Mouse (Mus musculus): ENCODE results near the gene Zbtb2. TPM values are rescaled to one million over a fixed set of nuclear protein-coding genes. Genes with fewer than 3 reads are reported as not detected.
"Not testable (repeated sequence)": the region's sequence is repeated elsewhere in the genome, so short reads cannot be mapped to it uniquely, and the experiment has no call there.

Zbtb2 gene
- 15.7 and 16.0 TPM in 2 replicates for polyA plus RNA-seq (2015; fragmentation: Nextera tagmentation; extraction: Ambion mirVana)

DNA sequence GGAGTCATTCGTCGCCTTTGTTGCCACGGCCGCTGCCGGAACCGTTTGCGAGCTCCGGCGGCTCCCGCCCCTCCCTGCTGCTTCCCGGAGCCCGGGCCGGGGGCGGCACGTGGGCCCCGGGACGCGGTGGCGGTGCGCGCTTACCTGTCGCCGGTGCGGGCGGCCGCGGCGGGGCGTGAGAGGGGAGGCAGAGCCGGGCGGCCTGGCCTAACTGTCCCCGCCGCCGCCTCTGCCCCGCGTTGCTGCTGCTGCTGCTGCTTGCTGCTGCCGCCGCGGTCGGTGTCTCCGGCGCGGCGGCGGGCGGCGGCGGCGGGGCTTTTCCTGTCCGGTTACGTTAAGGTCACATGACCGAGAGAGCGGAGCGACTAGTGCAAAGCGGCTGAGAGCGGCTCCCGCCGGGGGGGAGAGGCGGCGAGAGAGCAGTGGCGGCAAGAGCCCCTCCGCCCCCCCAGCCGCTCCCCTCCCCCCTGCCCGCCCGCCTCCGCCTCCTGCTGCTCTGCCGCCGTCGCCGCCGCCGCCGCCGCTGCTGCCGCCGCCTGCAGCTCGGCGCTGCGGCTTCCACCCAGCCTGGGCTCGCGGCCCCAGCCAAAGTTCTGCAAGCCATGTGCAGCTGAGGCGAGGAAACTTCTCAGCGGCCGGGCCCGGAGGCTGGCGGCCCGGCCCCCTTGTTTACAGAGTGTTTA is at the start of gene Zbtb2:
Gene Zbtb2 (minus strand): TSS at position 408 of the 683 bp plus-strand sequence.
- Histone ChIP-seq H3K27ac (peak within 1 kb of the TSS; percentile 100), H3K4me1 (replicated peaks) (peaks cover 47% of the 10 kb centered on the region), H3K4me3 (peak within 1 kb of the TSS; percentile 98), H3K36me3 (0 out of 2 replicates have a peak, but pooled peaks cover under 1% of the 10 kb centered on the region), H3K27me3 (no peaks in the 10 kb centered on the region), H3K9me3 (no peaks in the 10 kb centered on the region), H3K9ac (peak within 1 kb of the TSS; percentile 99), H3K4me2 (peak within 1 kb of the TSS; percentile 94)
- WGBS, result under 1% methylated on average over 56 of the region's 87 CpGs
- peak; percentile 5 for ATAC-seq (ENCODE audit: low FRiP score)

- Histone ChIP-seq H3K36me3 (peaks cover 25% of the 10 kb centered on the region), H3K27me3 (no peaks in the 10 kb centered on the region), H3K9ac (no peak overlapping the region), H3K4me1 (replicated peaks) (peaks cover 22% of the 10 kb centered on the region), H3K27ac (no peak overlapping the region), H3K4me3 (no peak overlapping the region), H3K9me3 (no peaks in the 10 kb centered on the region), H3K4me2 (no peak overlapping the region)
- ATAC-seq (ENCODE audit: low FRiP score), result no peak
- WGBS, result 88% methylated on average over 3 of the region's 3 CpGs
Observed at GRCm38 (mm10) chr10:4435416-4435815, 47.5 kb upstream of the Zbtb2 start.

- Histone ChIP-seq H3K4me2 (peak overlapping the region; percentile 60), H3K4me1 (replicated peaks) (peaks cover 23% of the 10 kb centered on the region)
- H3K36me3 ChIP-seq; H3K4me3 ChIP-seq; H3K9ac ChIP-seq; ATAC-seq (ENCODE audit: low FRiP score); H3K27ac ChIP-seq; H3K27me3 ChIP-seq; H3K9me3 ChIP-seq: not testable (repeated sequence)
- WGBS, result 93% methylated on average over 2 of the region's 2 CpGs
Observed at GRCm38 (mm10) chr10:4433871-4434270, 46.0 kb upstream of the Zbtb2 start.

- 12% methylated on average over 19 of the region's 19 CpGs for WGBS
- ATAC-seq (ENCODE audit: low FRiP score), result 0 out of 2 replicates have a peak, but pooled peaks have one; percentile 0
- H3K9ac ChIP-seq, result peak overlapping the region; percentile 77
- peaks cover 23% of the 10 kb centered on the region for H3K4me1 ChIP-seq (replicated peaks)
- H3K27ac ChIP-seq, result peak overlapping the region; percentile 87
- no peaks in the 10 kb centered on the region for H3K27me3 ChIP-seq
- peaks cover 3% of the 10 kb centered on the region for H3K36me3 ChIP-seq
- peak overlapping the region; percentile 60 for H3K4me2 ChIP-seq
- no peaks in the 10 kb centered on the region for H3K9me3 ChIP-seq
- H3K4me3 ChIP-seq, result peak overlapping the region; percentile 67
Observed at GRCm38 (mm10) chr10:4432996-4433755, 45.3 kb upstream of the Zbtb2 start.

DNA sequence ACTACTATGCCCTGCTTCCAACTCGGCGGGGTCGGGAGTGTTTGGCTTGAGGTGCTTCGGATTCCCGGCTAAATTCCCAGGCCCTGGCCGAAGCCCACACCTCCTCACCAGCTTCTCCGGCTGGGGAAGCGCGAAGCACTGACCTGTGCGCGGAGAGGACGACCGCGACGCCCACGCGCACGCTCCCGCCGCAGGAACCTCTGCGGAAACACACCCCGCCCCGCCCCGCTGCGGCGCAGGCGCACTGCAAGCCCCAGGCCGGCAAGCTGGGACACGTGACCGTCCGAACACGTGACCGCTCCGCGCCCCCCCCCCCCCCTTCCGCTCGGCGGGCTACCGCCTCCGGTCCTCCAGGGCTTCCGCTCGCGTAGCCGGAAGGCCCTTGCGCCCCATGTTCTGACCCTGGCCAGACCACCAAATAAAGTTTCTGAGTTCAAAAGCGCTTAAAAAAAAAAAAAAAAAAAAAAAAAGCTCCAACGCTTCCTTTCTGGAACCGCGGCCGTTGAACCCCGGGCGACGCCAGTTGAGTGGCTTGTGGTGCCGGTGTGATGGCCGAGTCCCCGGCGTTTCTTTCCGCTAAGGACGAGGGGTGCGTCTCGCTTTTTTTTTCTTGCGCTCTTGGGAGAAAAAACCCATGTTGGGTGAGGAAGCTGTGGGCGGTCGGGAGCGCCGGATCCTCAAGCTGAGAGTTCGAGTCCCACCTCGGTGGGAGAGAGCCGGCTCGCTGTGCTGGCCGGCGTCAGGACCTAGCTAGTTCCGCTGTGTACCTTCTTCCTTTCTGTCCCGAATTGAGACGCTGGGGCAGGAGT is 44.4 kb upstream of the Zbtb2 start, which contains the start of the genes Rmnd1 and Armt1:
Gene Rmnd1 (minus strand): TSS at position 266 of the 809 bp plus-strand sequence.
Gene Armt1 (plus strand): TSS at position 345 of the 809 bp plus-strand sequence.
- Histone ChIP-seq H3K9me3 (no peaks in the 10 kb centered on the region), H3K27ac (peak within 1 kb of the TSS; percentile 87), H3K4me2 (peak within 1 kb of the TSS; percentile 76), H3K9ac (peak within 1 kb of the TSS; percentile 84), H3K36me3 (peaks cover 6% of the 10 kb centered on the region), H3K4me3 (peak within 1 kb of the TSS; percentile 67), H3K4me1 (replicated peaks) (peaks cover 23% of the 10 kb centered on the region), H3K27me3 (no peaks in the 10 kb centered on the region)
- under 1% methylated on average over 66 of the region's 75 CpGs for WGBS
- peak; percentile 96 for ATAC-seq (ENCODE audit: low FRiP score)

DNA sequence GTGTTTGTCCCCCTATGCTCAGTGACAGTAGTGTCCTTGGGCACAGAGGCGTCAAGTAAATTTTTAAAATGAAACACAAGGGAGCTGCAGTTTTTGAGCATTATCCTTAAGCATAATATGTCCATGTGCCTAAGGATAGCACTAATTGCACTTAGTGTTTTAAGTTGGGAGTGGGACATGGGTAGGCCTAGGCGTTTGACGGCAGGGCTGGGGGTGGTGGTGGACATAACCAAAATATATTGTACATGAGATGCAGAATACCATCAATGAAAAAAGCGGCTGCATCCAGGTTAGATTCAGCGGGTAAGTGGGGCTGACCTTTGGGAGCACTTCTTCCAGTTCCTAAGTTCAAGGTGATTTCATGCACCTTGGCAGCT is 43.8 kb upstream of the Zbtb2 start:
- peak overlapping the region; percentile 80 for H3K27ac ChIP-seq
- H3K4me2 ChIP-seq, result peak overlapping the region; percentile 76
- ATAC-seq (ENCODE audit: low FRiP score), result peak; percentile 50
- H3K4me1 ChIP-seq (replicated peaks), result peaks cover 23% of the 10 kb centered on the region
- H3K36me3 ChIP-seq, result peaks cover 10% of the 10 kb centered on the region
- peak overlapping the region; percentile 84 for H3K9ac ChIP-seq
- 16% methylated on average over 5 of the region's 5 CpGs for WGBS
- H3K9me3 ChIP-seq, result no peaks in the 10 kb centered on the region
- H3K4me3 ChIP-seq, result peak overlapping the region; percentile 67
- no peaks in the 10 kb centered on the region for H3K27me3 ChIP-seq

DNA sequence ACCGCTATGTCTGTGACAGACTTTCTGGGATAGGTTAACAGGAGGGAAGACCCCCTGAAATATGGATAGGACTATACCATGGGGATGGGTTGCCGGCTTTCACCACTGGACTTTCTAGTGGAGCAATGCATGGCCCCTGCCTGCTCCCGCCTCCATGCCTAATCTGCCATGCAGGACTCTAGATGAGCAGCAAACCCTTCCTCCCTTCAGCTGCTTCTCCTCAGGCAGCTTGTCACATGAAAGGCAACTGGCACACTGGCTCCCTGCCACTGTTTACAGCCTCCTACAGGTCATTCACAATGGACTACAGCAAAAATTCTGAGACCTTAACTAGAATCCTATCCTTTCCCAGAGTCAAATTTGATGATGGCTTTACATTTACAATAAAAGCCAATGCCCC is 42.9 kb upstream of the Zbtb2 start:
- ATAC-seq (ENCODE audit: low FRiP score), result no peak
- Histone ChIP-seq H3K36me3 (peaks cover 18% of the 10 kb centered on the region), H3K9me3 (no peaks in the 10 kb centered on the region), H3K4me2 (peak overlapping the region; percentile 76), H3K27ac (no peak overlapping the region), H3K27me3 (no peaks in the 10 kb centered on the region), H3K4me3 (0 out of 2 replicates have a peak overlapping the region, but pooled peaks have one; percentile 67), H3K4me1 (replicated peaks) (peaks cover 23% of the 10 kb centered on the region), H3K9ac (peak overlapping the region; percentile 84)
- WGBS, result 91% methylated on average over 3 of the region's 3 CpGs

GRCm38 (mm10) chr10:4430399-4430798 is 42.5 kb upstream of the Zbtb2 start:
- Histone ChIP-seq H3K36me3 (peaks cover 22% of the 10 kb centered on the region), H3K4me2 (no peak overlapping the region), H3K27ac (no peak overlapping the region), H3K27me3 (no peaks in the 10 kb centered on the region), H3K9ac (peak overlapping the region; percentile 84), H3K4me1 (replicated peaks) (peaks cover 23% of the 10 kb centered on the region), H3K4me3 (no peak overlapping the region), H3K9me3 (no peaks in the 10 kb centered on the region)
- ATAC-seq (ENCODE audit: low FRiP score), result no peak
- 94% methylated on average over 8 of the region's 8 CpGs for WGBS

DNA sequence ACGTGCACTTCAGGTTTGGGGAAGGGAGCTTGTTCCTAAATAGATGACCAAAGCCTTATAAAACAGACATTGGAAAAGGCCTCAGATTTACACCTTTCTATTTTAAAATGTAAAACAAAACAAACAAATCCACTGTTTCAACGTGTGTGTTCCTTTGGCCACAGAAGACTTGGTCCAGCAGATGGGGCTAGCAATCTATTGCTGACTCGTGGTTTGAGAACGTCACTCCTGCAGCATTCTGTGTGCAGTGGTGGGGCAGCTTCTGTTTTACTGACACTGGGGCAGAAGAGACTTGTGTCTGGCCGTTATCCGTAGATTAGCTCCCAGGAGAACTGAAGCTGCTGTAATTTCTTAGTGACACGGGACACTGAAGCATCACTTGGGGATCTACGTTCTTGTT is 37.3 kb upstream of the Zbtb2 start:
- Histone ChIP-seq H3K4me1 (replicated peaks) (no peaks in the 10 kb centered on the region), H3K36me3 (peaks cover 65% of the 10 kb centered on the region), H3K27ac (no peak overlapping the region), H3K4me3 (no peak overlapping the region), H3K4me2 (no peak overlapping the region), H3K27me3 (no peaks in the 10 kb centered on the region), H3K9ac (no peak overlapping the region; the same call in 1 of the 2 replicates), H3K9me3 (no peaks in the 10 kb centered on the region)
- WGBS, result 87% methylated on average over 8 of the region's 8 CpGs
- ATAC-seq (ENCODE audit: low FRiP score), result no peak

DNA sequence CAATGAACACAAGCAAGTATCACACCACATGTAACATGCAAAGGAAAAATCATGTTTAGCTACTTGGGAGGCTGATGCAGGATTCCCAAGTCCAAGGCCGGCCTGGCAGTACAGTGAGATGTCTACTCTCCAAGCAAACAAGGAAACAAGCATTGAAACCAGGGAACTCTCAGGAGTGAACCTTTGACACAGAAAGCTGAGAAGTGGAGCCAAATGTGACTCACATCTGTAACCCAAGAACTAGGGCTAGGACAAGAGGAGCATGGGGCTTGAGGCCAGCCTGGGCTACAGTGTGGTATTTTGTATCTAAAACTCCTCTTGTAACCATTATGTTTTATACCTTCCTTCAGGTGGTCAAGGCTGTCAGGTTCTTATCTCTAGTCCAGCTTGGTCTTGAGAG is 19.3 kb upstream of the Zbtb2 start:
- H3K27ac ChIP-seq, result no peak overlapping the region
- H3K4me3 ChIP-seq, result no peak overlapping the region
- no peak overlapping the region; the same call in 1 of the 2 replicates for H3K9ac ChIP-seq
- no peaks in the 10 kb centered on the region for H3K9me3 ChIP-seq
- peaks cover 62% of the 10 kb centered on the region for H3K36me3 ChIP-seq
- H3K4me1 ChIP-seq (replicated peaks), result no peaks in the 10 kb centered on the region
- WGBS, result 97% methylated on average over 1 of the region's 1 CpGs
- no peaks in the 10 kb centered on the region for H3K27me3 ChIP-seq
- no peak for ATAC-seq (ENCODE audit: low FRiP score)
- H3K4me2 ChIP-seq, result no peak overlapping the region

- 0 out of 2 replicates have a peak, but pooled peaks have one; percentile 4 for ATAC-seq (ENCODE audit: low FRiP score)
- Histone ChIP-seq H3K9me3 (no peaks in the 10 kb centered on the region), H3K9ac (no peak overlapping the region), H3K36me3 (peaks cover 55% of the 10 kb centered on the region), H3K4me2 (no peak overlapping the region), H3K27me3 (no peaks in the 10 kb centered on the region), H3K4me3 (no peak overlapping the region), H3K27ac (no peak overlapping the region), H3K4me1 (replicated peaks) (no peaks in the 10 kb centered on the region)
- 92% methylated on average over 5 of the region's 5 CpGs for WGBS
Observed at GRCm38 (mm10) chr10:4405511-4405910, 17.6 kb upstream of the Zbtb2 start.
